Mouse (Mus musculus): ENCODE results near the gene Olfm3.

DNA sequence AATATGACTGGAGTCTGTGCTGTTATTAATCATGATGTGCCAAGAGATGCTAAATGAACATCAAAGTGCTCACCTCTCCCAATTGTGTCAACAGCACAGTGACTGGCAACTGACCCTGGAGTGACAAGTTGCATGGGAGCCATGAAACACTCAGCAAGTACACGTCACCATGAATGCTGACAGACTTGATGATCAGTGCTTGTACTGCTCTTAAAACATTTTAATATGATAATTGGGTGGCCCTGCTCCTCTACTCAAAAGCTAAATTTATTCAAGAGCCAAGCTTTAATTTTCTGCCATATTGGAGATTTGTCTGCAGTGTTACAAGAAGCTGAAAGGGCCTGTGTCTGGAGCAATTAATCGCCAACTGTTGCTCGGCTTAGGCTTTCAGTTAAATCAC lies 184.4 kb downstream of the Olfm3 start:
- no peak for TF ChIP-seq CTCF (conservative IDR thresholded peaks at IDR 0.05; ENCODE audit: insufficient read depth, insufficient read length, low read depth, low read length)
- TF ChIP-seq POLR2A (IDR thresholded peaks at IDR 0.05; ENCODE audit: low read depth, low read length) = no peak

Measured in kidney, adult 2 months (tissue).